Mouse (Mus musculus) 3134 (cell line): Measurements from ENCODE around the gene Sowaha.

Experiments used
- DNase-seq: peaks from one replicate; pipeline ENCODE4 v3.0.0-alpha.2; 2011; ENCODE audit warnings: low spot score; ENCODE audit not compliant: insufficient read length; ENCODE audit errors: extremely low read depth

The Sowaha gene

GRCm38 (mm10) chr11:53479783-53480301, at the start of gene Sowaha, which contains the start of gene Gm9945:
TSS of gene Sowaha (minus strand) at chr11:53480274.
TSS of gene Gm9945 (plus strand) at chr11:53480166.
- no peak for DNase-seq

GRCm38 (mm10) chr11:53529253-53529557, 49.1 kb upstream of the Sowaha start:
- DNase-seq: no peak

GRCm38 (mm10) chr11:53528397-53529252, 48.6 kb upstream of the Sowaha start:
- DNase-seq: no peak

GRCm38 (mm10) chr11:53525461-53525860, 45.4 kb upstream of the Sowaha start:
- no peak for DNase-seq

- no peak for DNase-seq
These were observed 44.8 kb upstream of the Sowaha start for GRCm38 (mm10) chr11:53524905-53525304.

GRCm38 (mm10) chr11:53523545-53524405, 43.7 kb upstream of the Sowaha start:
- DNase-seq: no peak

- DNase-seq: no peak
These were observed 42.9 kb upstream of the Sowaha start for GRCm38 (mm10) chr11:53522930-53523329.

GRCm38 (mm10) chr11:53522362-53522761, 42.3 kb upstream of the Sowaha start:
- DNase-seq: no peak

- DNase-seq: no peak
These were observed 41.7 kb upstream of the Sowaha start for GRCm38 (mm10) chr11:53521821-53522131.

GRCm38 (mm10) chr11:53521120-53521820, 41.2 kb upstream of the Sowaha start:
- DNase-seq: no peak

GRCm38 (mm10) chr11:53520122-53520978, 40.3 kb upstream of the Sowaha start:
- peak; percentile 75 for DNase-seq

GRCm38 (mm10) chr11:53519207-53520121, 39.4 kb upstream of the Sowaha start, which contains the start of gene Sept8:
TSS of gene Sept8 (plus strand) at chr11:53519257.
- peak; percentile 73 for DNase-seq

- no peak for DNase-seq
These were observed 38.7 kb upstream of the Sowaha start for GRCm38 (mm10) chr11:53518759-53519158.

- no peak for DNase-seq
These were observed 36.9 kb upstream of the Sowaha start for GRCm38 (mm10) chr11:53516775-53517627.

- no peak for DNase-seq
These were observed 30.3 kb upstream of the Sowaha start for GRCm38 (mm10) chr11:53510351-53510750.

- peak; percentile 67 for DNase-seq
These were observed 28.5 kb upstream of the Sowaha start for GRCm38 (mm10) chr11:53508591-53508990.

GRCm38 (mm10) chr11:53508152-53508551, 28.1 kb upstream of the Sowaha start:
- DNase-seq: peak; percentile 82
